Mouse (Mus musculus) layer of hippocampus, adult 11-12 months (tissue): ENCODE measurements around the gene Hyal3.

ENCODE experiments used
- DNase-seq: peaks from one replicate; pipeline ENCODE4 v3.0.0; 2022; ENCODE audit warnings: low spot score

Gene Hyal3

DNA sequence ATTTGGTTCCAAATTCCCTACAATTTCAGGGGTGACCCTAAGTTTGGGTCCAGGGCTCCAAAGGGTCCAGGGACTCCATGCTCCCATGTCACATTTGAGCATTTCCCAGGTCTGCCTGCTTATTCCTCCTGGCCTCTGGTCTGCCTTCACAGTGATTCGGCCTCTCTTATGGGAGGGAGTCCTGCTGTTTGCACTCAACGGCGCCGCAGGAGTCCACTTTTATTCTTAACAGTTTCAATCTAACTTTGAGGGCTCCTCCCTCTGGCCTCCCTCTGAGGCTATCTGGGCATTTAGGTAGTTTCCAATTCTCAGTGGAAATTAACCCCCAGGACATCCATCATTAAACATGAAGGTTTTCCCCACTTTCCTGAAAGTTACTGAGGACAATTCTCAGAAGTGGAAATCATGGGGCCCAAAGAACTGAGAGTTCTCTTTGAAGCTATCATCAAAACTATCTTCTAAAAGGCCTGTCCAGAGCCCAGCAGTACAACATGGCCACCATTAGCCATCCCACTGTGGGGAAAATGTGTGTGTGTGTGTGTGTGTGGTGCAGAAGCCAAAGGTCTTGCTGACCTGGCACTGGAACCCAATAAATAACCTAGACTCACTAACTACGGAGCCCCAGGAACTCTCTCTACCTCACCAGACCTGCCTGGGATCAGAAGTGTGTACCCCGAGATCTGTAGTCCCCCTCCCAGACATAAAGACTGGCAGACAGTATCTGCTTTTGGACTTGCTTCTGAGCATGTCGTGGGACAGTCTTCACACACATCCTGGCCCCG is 13.9 kb downstream of the Hyal3 start:
- DNase-seq = no peak

DNA sequence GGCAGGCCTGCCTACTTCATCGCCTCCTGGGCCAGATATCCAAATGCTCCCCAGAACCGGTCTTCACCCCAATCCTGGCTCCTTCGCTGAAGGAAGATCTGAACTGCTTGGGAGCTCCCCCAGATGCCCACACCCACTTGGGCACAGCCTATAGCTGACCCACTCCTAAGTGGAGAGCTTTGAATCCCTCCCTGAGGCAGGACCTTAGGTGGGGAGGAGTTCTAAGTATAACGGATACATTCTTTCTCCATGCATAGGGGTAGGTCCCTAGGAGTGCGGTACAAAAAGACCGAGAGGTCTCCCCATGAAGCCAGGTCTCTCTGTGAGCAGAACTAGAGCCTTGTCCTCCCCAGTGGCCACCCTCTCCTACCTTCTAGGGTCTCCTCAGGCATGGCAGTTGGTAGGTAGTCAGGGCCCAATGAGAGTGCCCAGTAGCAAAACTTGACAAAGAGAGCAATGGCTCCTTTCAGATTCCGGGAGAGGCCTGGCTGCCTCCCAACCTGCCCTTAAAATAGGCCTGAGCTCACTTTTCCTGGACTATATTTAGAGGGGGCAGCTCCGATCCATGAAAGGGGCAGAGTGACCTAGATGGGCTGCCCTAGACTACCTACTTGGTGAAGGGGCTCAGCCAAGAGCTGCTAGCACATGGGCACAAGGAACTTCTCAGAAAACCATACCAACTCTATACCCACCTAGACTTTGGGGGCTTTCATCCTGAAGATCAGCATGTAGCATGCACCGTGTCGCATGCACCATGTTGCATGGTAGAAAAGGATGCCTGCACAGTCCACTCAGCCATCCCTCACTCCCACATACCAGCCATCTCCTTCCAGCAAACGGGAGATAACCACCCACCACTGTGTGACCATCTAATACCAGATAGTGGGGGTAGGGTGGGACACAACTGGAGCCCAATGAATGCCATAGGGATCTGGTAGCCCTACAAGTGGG is 16.3 kb downstream of the Hyal3 start:
- no peak for DNase-seq

GRCm38 (mm10) chr9:107598385-107598784 is 17.8 kb downstream of the Hyal3 start:
- no peak for DNase-seq

GRCm38 (mm10) chr9:107599433-107599832 is 18.8 kb downstream of the Hyal3 start:
- no peak for DNase-seq

GRCm38 (mm10) chr9:107599842-107600241 is 19.2 kb downstream of the Hyal3 start:
- no peak for DNase-seq

- no peak for DNase-seq
Observed at GRCm38 (mm10) chr9:107600745-107601144, 20.1 kb downstream of the Hyal3 start.

DNA sequence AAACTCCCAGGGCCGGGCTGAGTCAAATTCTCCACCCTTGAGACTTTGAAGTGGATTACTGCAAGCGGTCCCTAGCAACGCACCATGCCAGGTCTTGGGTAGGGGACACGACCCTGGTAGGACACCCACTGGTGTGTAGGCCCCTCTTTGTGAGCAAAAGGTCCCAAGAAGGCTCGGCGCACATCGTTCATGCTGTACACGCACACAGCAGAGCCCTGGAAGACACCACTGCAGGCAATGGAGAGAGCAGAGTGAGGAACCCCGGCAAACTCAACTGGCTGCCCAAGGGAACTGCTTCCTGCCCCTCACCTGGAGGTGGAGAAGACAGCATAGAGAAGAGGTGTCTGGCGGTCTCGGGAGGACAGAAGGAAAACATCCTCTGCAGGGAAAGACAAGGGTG is 20.7 kb downstream of the Hyal3 start:
- no peak for DNase-seq

DNA sequence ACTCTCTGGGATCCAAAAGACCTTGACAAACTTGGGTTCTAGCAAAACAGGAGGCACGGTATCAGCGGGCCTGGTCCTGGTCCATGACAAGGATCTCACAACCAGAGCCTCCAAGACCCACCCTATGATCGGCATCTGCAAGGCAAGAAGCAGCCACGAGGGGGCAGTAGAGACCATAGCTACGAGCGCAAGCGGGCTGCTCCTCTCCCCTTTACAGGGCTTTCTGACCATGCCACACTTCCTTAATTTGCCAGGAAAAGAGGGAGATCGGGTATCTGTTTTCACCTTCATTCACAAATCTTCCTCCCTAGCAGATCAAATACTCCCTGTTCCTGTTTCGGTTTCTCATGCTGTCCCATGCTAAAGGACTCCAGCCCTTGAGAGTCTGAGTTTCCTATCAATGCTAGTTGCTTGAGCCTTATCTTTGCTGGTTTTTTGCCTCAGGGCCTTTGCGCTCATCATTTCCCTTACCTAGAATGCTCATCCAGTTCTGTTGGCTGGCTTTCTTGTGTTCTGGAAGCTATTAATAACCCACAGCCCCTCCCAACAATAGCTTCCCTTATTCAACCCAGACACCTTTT is 21.5 kb downstream of the Hyal3 start:
- peak; percentile 92 for DNase-seq

DNA sequence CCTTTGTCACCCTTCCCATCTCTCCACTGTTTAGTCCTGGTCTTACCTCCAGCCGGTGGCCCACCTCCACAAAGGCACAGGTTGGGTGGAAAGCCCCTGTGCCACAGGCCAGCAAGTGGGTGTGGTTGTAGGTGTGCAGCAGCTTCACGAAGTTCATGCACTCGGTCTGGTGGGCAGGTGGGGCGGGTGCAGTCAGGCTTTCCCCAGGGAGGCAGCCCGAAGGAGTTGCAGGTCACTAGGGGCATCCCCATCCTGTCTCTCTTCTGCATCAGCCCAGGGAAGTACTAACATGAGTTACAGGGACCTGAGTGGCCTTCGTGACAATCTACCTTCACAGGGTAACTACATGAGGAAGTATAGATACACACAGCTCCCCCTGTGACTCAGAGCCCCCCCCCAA is 22.6 kb downstream of the Hyal3 start:
- no peak for DNase-seq

GRCm38 (mm10) chr9:107605041-107605661 is 24.5 kb downstream of the Hyal3 start:
- no peak for DNase-seq

DNA sequence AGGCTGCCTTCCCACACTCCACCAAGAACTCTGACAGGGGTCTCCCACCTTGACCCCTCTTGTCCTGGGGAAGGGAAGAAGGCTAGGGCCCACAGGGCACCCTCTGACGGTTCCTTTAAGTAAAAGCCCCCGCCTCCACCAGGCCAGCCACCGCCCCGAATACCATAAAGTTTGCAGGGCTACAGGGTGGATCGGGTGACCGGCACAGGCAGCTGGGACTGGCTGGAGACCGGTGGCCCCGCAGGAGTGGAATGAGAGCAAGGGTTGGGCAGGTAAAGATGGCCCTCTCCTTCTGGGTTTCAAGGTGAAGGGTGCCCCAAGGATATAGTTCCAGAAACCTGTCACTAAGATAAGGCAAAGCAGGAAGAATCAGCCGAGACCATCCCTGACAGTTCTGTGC is 26.0 kb downstream of the Hyal3 start:
- no peak for DNase-seq

DNA sequence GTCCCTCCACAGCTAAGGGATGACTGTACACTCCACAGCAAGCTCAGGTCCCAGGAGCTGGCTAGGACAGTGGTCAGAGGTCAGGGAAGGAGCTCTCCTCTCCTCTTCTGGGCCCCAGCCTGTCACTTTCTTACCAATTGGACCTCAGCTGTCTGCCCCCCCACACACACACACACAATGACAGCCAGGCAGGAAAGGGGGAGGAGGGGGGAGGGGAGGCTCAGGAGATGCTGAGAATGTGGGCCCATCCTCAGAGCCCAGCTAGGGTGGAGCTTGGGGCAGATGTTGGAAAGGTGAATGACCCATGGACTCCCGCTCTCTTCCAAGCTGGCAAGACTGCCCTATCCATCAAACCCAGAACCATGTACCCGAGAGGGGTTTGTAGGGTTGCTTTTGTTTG is 26.4 kb downstream of the Hyal3 start:
- DNase-seq = no peak

- DNase-seq = no peak
Observed at GRCm38 (mm10) chr9:107607653-107608245, 27.1 kb downstream of the Hyal3 start.

- DNase-seq = no peak
Observed at GRCm38 (mm10) chr9:107608741-107609432, 28.3 kb downstream of the Hyal3 start, which contains the start of gene Sema3b. Gene Sema3b (minus strand): TSS chr9:107609229.

- no peak for DNase-seq
Observed at GRCm38 (mm10) chr9:107609433-107609830, 28.8 kb downstream of the Hyal3 start.

- DNase-seq = no peak
Observed at GRCm38 (mm10) chr9:107611456-107612190, 31.0 kb downstream of the Hyal3 start.

GRCm38 (mm10) chr9:107612191-107612944 is 31.8 kb downstream of the Hyal3 start:
- peak; percentile 98 for DNase-seq

- no peak for DNase-seq
Observed at GRCm38 (mm10) chr9:107612945-107613569, 32.4 kb downstream of the Hyal3 start.

GRCm38 (mm10) chr9:107615035-107615434 is 34.4 kb downstream of the Hyal3 start:
- DNase-seq = no peak
